Mouse (Mus musculus): ENCODE measurements at regions not wholly inside any gene's neighbourhood (a gene's known extent, or its start where the extent isn't known, plus 50 kb on each side); places are given as distances from the start of the nearest gene placed in this dataset.
"Not testable (repeated sequence)": the region's sequence is repeated elsewhere in the genome, so short reads cannot be mapped to it uniquely, and the experiment has no call there.

GRCm38 (mm10) chr12:45590191-45590590 lies 515.7 kb upstream of the Stxbp6 start:
- no peak for DNase-seq

- DNase-seq, result no peak
These were observed 511.3 kb upstream of the Stxbp6 start for GRCm38 (mm10) chr12:45585763-45586162.

- no peak for DNase-seq
These were observed 489.0 kb upstream of the Stxbp6 start for GRCm38 (mm10) chr12:45563325-45564030.

GRCm38 (mm10) chr12:45562637-45563220 lies 488.2 kb upstream of the Stxbp6 start:
- DNase-seq, result no peak

- no peak for DNase-seq
These were observed 487.4 kb upstream of the Stxbp6 start for GRCm38 (mm10) chr12:45561889-45562288.

GRCm38 (mm10) chr12:45561362-45561761 lies 486.9 kb upstream of the Stxbp6 start:
- DNase-seq, result no peak

- not testable (repeated sequence) for DNase-seq
These were observed 475.4 kb upstream of the Stxbp6 start for GRCm38 (mm10) chr12:45549906-45550305.

GRCm38 (mm10) chr12:45519554-45519953 lies 445.0 kb upstream of the Stxbp6 start:
- no peak for DNase-seq

GRCm38 (mm10) chr12:45514459-45514858 lies 439.9 kb upstream of the Stxbp6 start:
- no peak for DNase-seq

- no peak for DNase-seq
These were observed 433.0 kb upstream of the Stxbp6 start for GRCm38 (mm10) chr12:45507400-45507982.

- DNase-seq, result no peak
These were observed 425.3 kb upstream of the Stxbp6 start for GRCm38 (mm10) chr12:45499834-45500233.

- no peak for DNase-seq
These were observed 423.7 kb upstream of the Stxbp6 start for GRCm38 (mm10) chr12:45498230-45498629.

GRCm38 (mm10) chr12:45489029-45489428 lies 414.5 kb upstream of the Stxbp6 start:
- DNase-seq, result no peak

- DNase-seq, result peak; percentile 27
These were observed 402.4 kb upstream of the Stxbp6 start for GRCm38 (mm10) chr12:45476881-45477280.

- no peak for DNase-seq
These were observed 393.6 kb upstream of the Stxbp6 start for GRCm38 (mm10) chr12:45468093-45468492.

GRCm38 (mm10) chr12:45467058-45467457 lies 392.5 kb upstream of the Stxbp6 start:
- DNase-seq, result peak; percentile 25

- DNase-seq, result peak; percentile 12
These were observed 391.6 kb upstream of the Stxbp6 start for GRCm38 (mm10) chr12:45466066-45466465.

- no peak for DNase-seq
These were observed 390.4 kb upstream of the Stxbp6 start for GRCm38 (mm10) chr12:45464952-45465351.

GRCm38 (mm10) chr12:45458746-45459145 lies 384.2 kb upstream of the Stxbp6 start:
- peak; percentile 38 for DNase-seq

GRCm38 (mm10) chr12:45443512-45444190 lies 369.1 kb upstream of the Stxbp6 start:
- peak; percentile 70 for DNase-seq

GRCm38 (mm10) chr12:45442474-45442873 lies 368.0 kb upstream of the Stxbp6 start:
- DNase-seq, result no peak

GRCm38 (mm10) chr12:45439745-45440144 lies 365.2 kb upstream of the Stxbp6 start:
- no peak for DNase-seq

- no peak for DNase-seq
These were observed 362.8 kb upstream of the Stxbp6 start for GRCm38 (mm10) chr12:45437271-45437670.
